Comparison of ENCODE assay signal across 8 mouse cellular contexts in the genomic region with DNA sequence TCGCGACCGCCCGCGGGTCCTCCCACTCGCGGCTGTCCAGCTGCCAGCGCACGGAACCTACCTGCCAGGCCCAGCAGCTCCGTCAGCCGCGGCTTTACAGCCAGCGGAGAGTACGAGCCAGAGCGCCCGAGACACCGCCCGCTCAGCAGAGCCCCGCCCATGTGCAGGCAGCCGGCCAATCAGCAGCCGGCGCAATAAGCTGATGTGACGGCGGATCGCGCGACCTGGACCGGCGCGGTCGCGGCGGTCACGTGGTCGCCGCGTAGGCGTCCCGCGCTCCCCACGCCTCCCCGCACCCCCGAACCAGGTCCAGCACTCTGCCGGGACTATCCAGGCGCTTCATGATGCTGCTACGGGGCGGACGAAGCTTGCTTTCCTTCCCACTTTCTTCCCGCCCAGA. TPM values are rescaled to one million over a fixed set of nuclear protein-coding genes. Genes with fewer than 3 reads are reported as not detected.
A peak's percentile ranks its signal among the peaks of the same experiment; 100 is the strongest.
DNase-seq lines count a peak whose midpoint lies in the region; ATAC-seq and TF ChIP-seq lines count a peak whose summit lies in the region.

A gene (minus strand): TSS at position 112 of the 400 bp plus-strand sequence.

- H3ac ChIP-seq in C2C12 (ENCODE audit: control insufficient read depth, insufficient read length, low read depth), result peak within 1 kb of the TSS; percentile 70

- peak; percentile 98 for DNase-seq in brain, embryonic 14.5 days (ENCODE audit: low read depth)
- peak; percentile 96 for DNase-seq in kidney, postnatal 0 days (ENCODE audit: low spot score)
- DNase-seq in liver, embryonic 11.5 days (ENCODE audit: low spot score), result peak; percentile 86
- peak; percentile 94 for DNase-seq in naive thymus-derived CD4-positive, alpha-beta T cell, adult 2 months (ENCODE audit: low read depth)

- peaks cover 7% of the 10 kb centered on the region for H3K27me3 ChIP-seq in C2C12 (ENCODE audit: control insufficient read depth, insufficient read depth, insufficient read length)
- H3K27me3 ChIP-seq in erythroblast, embryonic 14.5 days (ENCODE audit: control insufficient read depth), result no peaks in the 10 kb centered on the region
- no peaks in the 10 kb centered on the region for H3K27me3 ChIP-seq in heart, embryonic 12.5 days (replicated peaks)
- H3K27me3 ChIP-seq in kidney, postnatal 0 days (ENCODE audit: insufficient read depth, low read length), result no peaks in the 10 kb centered on the region
- no peaks in the 10 kb centered on the region for H3K27me3 ChIP-seq in liver, embryonic 11.5 days (replicated peaks; ENCODE audit: control insufficient read depth, insufficient read depth, low read length)
- no peaks in the 10 kb centered on the region for H3K27me3 ChIP-seq in stomach, embryonic 14.5 days (ENCODE audit: control insufficient read depth, insufficient read depth, low read length)

- WGBS in heart, embryonic 12.5 days, result under 1% methylated on average over 48 of the region's 49 CpGs
- WGBS in kidney, postnatal 0 days, result under 1% methylated on average over 49 of the region's 49 CpGs
- WGBS in liver, embryonic 11.5 days, result under 1% methylated on average over 49 of the region's 49 CpGs
- under 1% methylated on average over 48 of the region's 49 CpGs for WGBS in stomach, embryonic 14.5 days

- H3K9ac ChIP-seq in heart, embryonic 12.5 days, result peak within 1 kb of the TSS; percentile 95
- peak within 1 kb of the TSS; percentile 73 for H3K9ac ChIP-seq in kidney, postnatal 0 days (ENCODE audit: low read depth, low read length)
- H3K9ac ChIP-seq in liver, embryonic 11.5 days (ENCODE audit: low read depth, low read length), result peak within 1 kb of the TSS; percentile 78
- H3K9ac ChIP-seq in stomach, embryonic 14.5 days (replicated peaks; ENCODE audit: low read depth, low read length), result peak within 1 kb of the TSS; percentile 60

- H3K79me3 ChIP-seq in C2C12 (ENCODE audit: low read depth), result peaks cover 13% of the 10 kb centered on the region

- ATAC-seq in heart, embryonic 12.5 days (ENCODE audit: insufficient number of reproducible peaks, low FRiP score), result peak; percentile 100
- peak; percentile 98 for ATAC-seq in kidney, postnatal 0 days (replicated peaks; ENCODE audit: low FRiP score, low read depth)
- peak; percentile 100 for ATAC-seq in liver, embryonic 11.5 days (replicated peaks; ENCODE audit: low FRiP score)
- peak; percentile 99 for ATAC-seq in stomach, embryonic 14.5 days (ENCODE audit: insufficient number of reproducible peaks, insufficient read depth, low FRiP score, low read depth)

- peak within 1 kb of the TSS; percentile 60 for H3K27ac ChIP-seq in heart, embryonic 12.5 days (ENCODE audit: poor library complexity, severe bottlenecking)
- H3K27ac ChIP-seq in kidney, postnatal 0 days, result 0 out of 2 replicates have a peak within 1 kb of the TSS, but pooled peaks have one; percentile 21
- peak within 1 kb of the TSS; percentile 55 for H3K27ac ChIP-seq in liver, embryonic 11.5 days (ENCODE audit: low read depth, low read length)
- peak within 1 kb of the TSS; percentile 69; the same call in 1 of the 2 replicates for H3K27ac ChIP-seq in stomach, embryonic 14.5 days (ENCODE audit: low read length)

- peaks cover 21% of the 10 kb centered on the region for H3K4me1 ChIP-seq in erythroblast, embryonic 14.5 days (ENCODE audit: control insufficient read depth)
- H3K4me1 ChIP-seq in heart, embryonic 12.5 days (replicated peaks), result peaks cover 10% of the 10 kb centered on the region
- H3K4me1 ChIP-seq in kidney, postnatal 0 days (replicated peaks; ENCODE audit: insufficient read depth, low read length), result 0 out of 2 replicates have a peak, but pooled peaks cover 4% of the 10 kb centered on the region
- H3K4me1 ChIP-seq in liver, embryonic 11.5 days (replicated peaks; ENCODE audit: control insufficient read depth, insufficient read depth, low read length), result peaks cover 7% of the 10 kb centered on the region; the same call in 1 of the 2 replicates
- H3K4me1 ChIP-seq in stomach, embryonic 14.5 days (ENCODE audit: control insufficient read depth, insufficient read depth, low read length), result peaks cover 7% of the 10 kb centered on the region; the same call in 1 of the 2 replicates

- no peaks in the 10 kb centered on the region for H3K9me3 ChIP-seq in erythroblast, embryonic 14.5 days (ENCODE audit: control insufficient read depth, low read length)
- no peaks in the 10 kb centered on the region for H3K9me3 ChIP-seq in heart, embryonic 12.5 days (replicated peaks)
- no peaks in the 10 kb centered on the region for H3K9me3 ChIP-seq in kidney, postnatal 0 days (replicated peaks; ENCODE audit: low read length)
- H3K9me3 ChIP-seq in liver, embryonic 11.5 days (ENCODE audit: control insufficient read depth, low read length), result no peaks in the 10 kb centered on the region
- H3K9me3 ChIP-seq in stomach, embryonic 14.5 days (ENCODE audit: control insufficient read depth, low read depth, low read length), result no peaks in the 10 kb centered on the region

- peaks cover 31% of the 10 kb centered on the region for H3K79me2 ChIP-seq in C2C12 (ENCODE audit: control insufficient read depth, insufficient read depth)

- TF ChIP-seq POLR2A in brain, embryonic 14.5 days (IDR thresholded peaks at IDR 0.05; ENCODE audit: borderline replicate concordance, extremely low read depth, insufficient read depth, insufficient read length, poor library complexity, severe bottlenecking), result peak; percentile 88

- H3K36me3 ChIP-seq in C2C12 (ENCODE audit: control insufficient read depth, insufficient read depth), result no peaks in the 10 kb centered on the region
- peaks cover 7% of the 10 kb centered on the region for H3K36me3 ChIP-seq in erythroblast, embryonic 14.5 days (ENCODE audit: control insufficient read depth)
- peaks cover 6% of the 10 kb centered on the region; the same call in 1 of the 2 replicates for H3K36me3 ChIP-seq in heart, embryonic 12.5 days
- 0 out of 2 replicates have a peak, but pooled peaks cover under 1% of the 10 kb centered on the region for H3K36me3 ChIP-seq in kidney, postnatal 0 days (ENCODE audit: insufficient read depth, low read length)
- no peaks in the 10 kb centered on the region; the same call in 1 of the 2 replicates for H3K36me3 ChIP-seq in liver, embryonic 11.5 days (ENCODE audit: control insufficient read depth, insufficient read depth, low read length)
- peaks cover 4% of the 10 kb centered on the region for H3K36me3 ChIP-seq in stomach, embryonic 14.5 days (ENCODE audit: control insufficient read depth, insufficient read depth, low read length)

- H3K4me3 ChIP-seq in C2C12 (ENCODE audit: insufficient read depth, poor library complexity, severe bottlenecking), result peak within 1 kb of the TSS; percentile 52
- H3K4me3 ChIP-seq in erythroblast, embryonic 14.5 days (replicated peaks), result peak within 1 kb of the TSS; percentile 80
- peak within 1 kb of the TSS; percentile 91 for H3K4me3 ChIP-seq in heart, embryonic 12.5 days
- peak within 1 kb of the TSS; percentile 76 for H3K4me3 ChIP-seq in kidney, postnatal 0 days (replicated peaks; ENCODE audit: low read depth, low read length)
- peak within 1 kb of the TSS; percentile 87 for H3K4me3 ChIP-seq in liver, embryonic 11.5 days (ENCODE audit: low read depth, low read length)
- peak within 1 kb of the TSS; percentile 79 for H3K4me3 ChIP-seq in stomach, embryonic 14.5 days (ENCODE audit: low read depth, low read length)

- TF ChIP-seq CTCF in C2C12 (IDR thresholded peaks at IDR 0.05; ENCODE audit: control insufficient read depth, insufficient read depth, insufficient read length), result no peak
- no peak for TF ChIP-seq CTCF in brain, embryonic 14.5 days (IDR thresholded peaks at IDR 0.05; ENCODE audit: borderline replicate concordance, extremely low read depth, insufficient read depth, insufficient read length)
- TF ChIP-seq CTCF in kidney, postnatal 0 days (IDR thresholded peaks at IDR 0.05; ENCODE audit: low read depth), result no peak

- H3K4me2 ChIP-seq in heart, embryonic 12.5 days, result peak within 1 kb of the TSS; percentile 91
- H3K4me2 ChIP-seq in kidney, postnatal 0 days (ENCODE audit: low read length), result peak within 1 kb of the TSS; percentile 88
- peak within 1 kb of the TSS; percentile 72 for H3K4me2 ChIP-seq in liver, embryonic 11.5 days
- peak within 1 kb of the TSS; percentile 66 for H3K4me2 ChIP-seq in stomach, embryonic 14.5 days (replicated peaks; ENCODE audit: low read depth, low read length)

TF ChIP-seq in C2C12, 6 proteins besides CTCF, POLR2A, EP300 and RAD21:
- TF ChIP-seq USF1 (IDR thresholded peaks at IDR 0.05; ENCODE audit: low read depth) (peak; percentile 90), MAX (IDR thresholded peaks at IDR 0.05) (peak; percentile 85), CEBPB (IDR thresholded peaks at IDR 0.05; ENCODE audit: low read depth) (no peak), MYOD1 (IDR thresholded peaks at IDR 0.05; ENCODE audit: control insufficient read depth, insufficient read length, low read depth) (no peak)

RNA-seq across cellular contexts. Expression of the gene that starts here (rescaled TPM):
- 17.1 TPM for polyA plus RNA-seq in C2C12 (2012; fragmentation: generic; extraction: Trizol)
- 53.9 and 61.9 TPM in 2 replicates for polyA plus RNA-seq in brain, embryonic 14.5 days (2012; rRNA removed)
- polyA plus RNA-seq in erythroblast, embryonic 14.5 days (2012), result 0.08 and 0.10 TPM in 2 replicates
- 42.7 and 43.3 TPM in 2 replicates for polyA plus RNA-seq in heart, embryonic 12.5 days (2016; fragmentation: Nextera tagmentation; extraction: Ambion mirVana)
- 36.0 and 40.8 TPM in 2 replicates for polyA plus RNA-seq in kidney, postnatal 0 days (2015; fragmentation: Nextera tagmentation; extraction: Ambion mirVana)
- polyA plus RNA-seq in liver, embryonic 11.5 days (2014; fragmentation: Nextera tagmentation; extraction: Ambion mirVana), result 71.4 and 80.4 TPM in 2 replicates
- 59.6 and 69.5 TPM in 2 replicates for polyA plus RNA-seq in stomach, embryonic 14.5 days (2014; fragmentation: Nextera tagmentation; extraction: Ambion mirVana)

Comparison
In these comparisons a context has a peak if more than half of its experiments do, and no peak if none do; other contexts are left out.
1. Peak in every context shown above with its lines: DNase-seq, ATAC-seq, H3K4me3 ChIP-seq and H3K27ac ChIP-seq.
2. RNA of the gene that starts here (polyA plus RNA-seq): 71.4 to 80.4 TPM in liver, embryonic 11.5 days, 59.6 to 69.5 TPM in stomach, embryonic 14.5 days, 53.9 to 61.9 TPM in brain, embryonic 14.5 days, 42.7 to 43.3 TPM in heart, embryonic 12.5 days, 36.0 to 40.8 TPM in kidney, postnatal 0 days and 17.1 TPM in C2C12 (single experiment); 0.08 to 0.10 TPM in erythroblast, embryonic 14.5 days; every median in the first group is over 10 times any median in the second.